Mouse (Mus musculus): Measurements from ENCODE around the gene Cog1. TPM values are rescaled to one million over a fixed set of nuclear protein-coding genes. Genes with fewer than 3 reads are reported as not detected.

Cog1 gene
- polyA plus RNA-seq, 1 experiment from 2014 or later: 20.9 TPM

GRCm38 (mm10) chr11:113632303-113632702 is 16.7 kb upstream of the Cog1 start:
- WGBS: 72% methylated on average over 7 of the region's 7 CpGs
- Histone ChIP-seq H3K4me3 (no peak overlapping the region), H3K9ac (no peak overlapping the region), H3K27me3 (replicated peaks) (peaks cover 7% of the 10 kb centered on the region; the same call in 1 of the 2 replicates), H3K27ac (ENCODE audit: poor library complexity, severe bottlenecking) (no peak overlapping the region), H3K9me3 (replicated peaks) (no peaks in the 10 kb centered on the region), H3K4me2 (no peak overlapping the region), H3K4me1 (replicated peaks) (no peaks in the 10 kb centered on the region), H3K36me3 (no peaks in the 10 kb centered on the region)
- no peak for ATAC-seq (ENCODE audit: insufficient number of reproducible peaks, low FRiP score)

GRCm38 (mm10) chr11:113633398-113633797 is 15.6 kb upstream of the Cog1 start:
- H3K9ac ChIP-seq: no peak overlapping the region
- H3K27me3 ChIP-seq (replicated peaks): peaks cover 7% of the 10 kb centered on the region; the same call in 1 of the 2 replicates
- H3K4me2 ChIP-seq: no peak overlapping the region
- no peaks in the 10 kb centered on the region for H3K4me1 ChIP-seq (replicated peaks)
- ATAC-seq (ENCODE audit: insufficient number of reproducible peaks, low FRiP score): no peak
- H3K4me3 ChIP-seq: no peak overlapping the region
- H3K36me3 ChIP-seq: no peaks in the 10 kb centered on the region
- WGBS: 87% methylated on average over 5 of the region's 5 CpGs
- peaks cover 6% of the 10 kb centered on the region; the same call in 1 of the 2 replicates for H3K9me3 ChIP-seq (replicated peaks)
- no peak overlapping the region for H3K27ac ChIP-seq (ENCODE audit: poor library complexity, severe bottlenecking)

GRCm38 (mm10) chr11:113634699-113635121 is 14.3 kb upstream of the Cog1 start:
- Histone ChIP-seq H3K4me1 (replicated peaks) (no peaks in the 10 kb centered on the region), H3K4me3 (no peak overlapping the region), H3K27ac (ENCODE audit: poor library complexity, severe bottlenecking) (no peak overlapping the region), H3K27me3 (replicated peaks) (peaks cover 2% of the 10 kb centered on the region; the same call in 1 of the 2 replicates), H3K4me2 (no peak overlapping the region), H3K9me3 (replicated peaks) (peaks cover 10% of the 10 kb centered on the region; the same call in 1 of the 2 replicates), H3K9ac (no peak overlapping the region), H3K36me3 (no peaks in the 10 kb centered on the region)
- ATAC-seq (ENCODE audit: insufficient number of reproducible peaks, low FRiP score): no peak
- 67% methylated on average over 10 of the region's 10 CpGs for WGBS

GRCm38 (mm10) chr11:113638680-113639079 is 10.3 kb upstream of the Cog1 start:
- no peak for ATAC-seq (ENCODE audit: insufficient number of reproducible peaks, low FRiP score)
- Histone ChIP-seq H3K27ac (ENCODE audit: poor library complexity, severe bottlenecking) (no peak overlapping the region), H3K4me2 (no peak overlapping the region), H3K36me3 (no peaks in the 10 kb centered on the region), H3K4me3 (no peak overlapping the region), H3K9me3 (replicated peaks) (peaks cover 10% of the 10 kb centered on the region), H3K9ac (no peak overlapping the region), H3K4me1 (replicated peaks) (no peaks in the 10 kb centered on the region), H3K27me3 (replicated peaks) (no peaks in the 10 kb centered on the region)
- 83% methylated on average over 12 of the region's 12 CpGs for WGBS

- Histone ChIP-seq H3K4me3 (no peak overlapping the region), H3K36me3 (no peaks in the 10 kb centered on the region), H3K9ac (no peak overlapping the region), H3K4me1 (replicated peaks) (peaks cover 13% of the 10 kb centered on the region), H3K27me3 (replicated peaks) (no peaks in the 10 kb centered on the region), H3K4me2 (no peak overlapping the region), H3K27ac (ENCODE audit: poor library complexity, severe bottlenecking) (no peak overlapping the region), H3K9me3 (replicated peaks) (peaks cover 3% of the 10 kb centered on the region; the same call in 1 of the 2 replicates)
- no peak for ATAC-seq (ENCODE audit: insufficient number of reproducible peaks, low FRiP score)
- WGBS: 82% methylated on average over 3 of the region's 3 CpGs
These were observed 3.8 kb upstream of the Cog1 start for GRCm38 (mm10) chr11:113645181-113645580.

- Histone ChIP-seq H3K9ac (no peak overlapping the region), H3K36me3 (peaks cover 15% of the 10 kb centered on the region), H3K4me3 (peak overlapping the region; percentile 6; the same call in 1 of the 2 replicates), H3K9me3 (replicated peaks) (0 out of 2 replicates have a peak, but pooled peaks cover 3% of the 10 kb centered on the region), H3K27me3 (replicated peaks) (no peaks in the 10 kb centered on the region), H3K4me1 (replicated peaks) (peaks cover 13% of the 10 kb centered on the region), H3K27ac (ENCODE audit: poor library complexity, severe bottlenecking) (no peak overlapping the region), H3K4me2 (peak overlapping the region; percentile 45)
- ATAC-seq (ENCODE audit: insufficient number of reproducible peaks, low FRiP score): no peak
- WGBS: 3% methylated on average over 15 of the region's 15 CpGs
These were observed 817 bp upstream of the Cog1 start for GRCm38 (mm10) chr11:113648152-113648551.

- Histone ChIP-seq H3K4me3 (peak within 1 kb of the TSS; percentile 93), H3K27me3 (replicated peaks) (no peaks in the 10 kb centered on the region), H3K9ac (peak within 1 kb of the TSS; percentile 98), H3K36me3 (peaks cover 29% of the 10 kb centered on the region), H3K4me2 (peak within 1 kb of the TSS; percentile 79), H3K4me1 (replicated peaks) (peaks cover 13% of the 10 kb centered on the region), H3K9me3 (replicated peaks) (0 out of 2 replicates have a peak, but pooled peaks cover 3% of the 10 kb centered on the region), H3K27ac (ENCODE audit: poor library complexity, severe bottlenecking) (peak within 1 kb of the TSS; percentile 78)
- WGBS: under 1% methylated on average over 91 of the region's 91 CpGs
- peak; percentile 82 for ATAC-seq (ENCODE audit: insufficient number of reproducible peaks, low FRiP score)
These were observed 613 bp downstream of the Cog1 start, which contains the start of gene Slc39a11 for GRCm38 (mm10) chr11:113649353-113650210. Gene Slc39a11, minus strand, starts transcription at chr11:113650079.

GRCm38 (mm10) chr11:113651206-113651906 is 2.4 kb downstream of the Cog1 start:
- H3K9ac ChIP-seq: no peak overlapping the region
- WGBS: 66% methylated on average over 22 of the region's 22 CpGs
- ATAC-seq (ENCODE audit: insufficient number of reproducible peaks, low FRiP score): no peak
- H3K4me3 ChIP-seq: no peak overlapping the region
- H3K27me3 ChIP-seq (replicated peaks): no peaks in the 10 kb centered on the region
- no peak overlapping the region for H3K27ac ChIP-seq (ENCODE audit: poor library complexity, severe bottlenecking)
- peaks cover 13% of the 10 kb centered on the region for H3K4me1 ChIP-seq (replicated peaks)
- H3K9me3 ChIP-seq (replicated peaks): no peaks in the 10 kb centered on the region
- peak overlapping the region; percentile 27 for H3K4me2 ChIP-seq
- peaks cover 47% of the 10 kb centered on the region for H3K36me3 ChIP-seq

GRCm38 (mm10) chr11:113651907-113652273 is 2.9 kb downstream of the Cog1 start:
- Histone ChIP-seq H3K27me3 (replicated peaks) (no peaks in the 10 kb centered on the region), H3K27ac (ENCODE audit: poor library complexity, severe bottlenecking) (no peak overlapping the region), H3K36me3 (peaks cover 52% of the 10 kb centered on the region), H3K9ac (no peak overlapping the region), H3K4me3 (no peak overlapping the region), H3K4me2 (no peak overlapping the region), H3K9me3 (replicated peaks) (no peaks in the 10 kb centered on the region), H3K4me1 (replicated peaks) (peaks cover 13% of the 10 kb centered on the region)
- WGBS: 43% methylated on average over 8 of the region's 8 CpGs
- no peak for ATAC-seq (ENCODE audit: insufficient number of reproducible peaks, low FRiP score)

GRCm38 (mm10) chr11:113652516-113652915 is 3.5 kb downstream of the Cog1 start:
- peaks cover 13% of the 10 kb centered on the region for H3K4me1 ChIP-seq (replicated peaks)
- 87% methylated on average over 6 of the region's 6 CpGs for WGBS
- no peaks in the 10 kb centered on the region for H3K27me3 ChIP-seq (replicated peaks)
- H3K4me3 ChIP-seq: no peak overlapping the region
- H3K9me3 ChIP-seq (replicated peaks): no peaks in the 10 kb centered on the region
- H3K36me3 ChIP-seq: peaks cover 59% of the 10 kb centered on the region
- H3K4me2 ChIP-seq: no peak overlapping the region
- H3K27ac ChIP-seq (ENCODE audit: poor library complexity, severe bottlenecking): no peak overlapping the region
- ATAC-seq (ENCODE audit: insufficient number of reproducible peaks, low FRiP score): no peak
- H3K9ac ChIP-seq: no peak overlapping the region

- no peak overlapping the region for H3K4me2 ChIP-seq
- peaks cover 74% of the 10 kb centered on the region for H3K36me3 ChIP-seq
- no peaks in the 10 kb centered on the region; the same call in 1 of the 2 replicates for H3K4me1 ChIP-seq (replicated peaks)
- H3K27me3 ChIP-seq (replicated peaks): no peaks in the 10 kb centered on the region
- ATAC-seq (ENCODE audit: insufficient number of reproducible peaks, low FRiP score): no peak
- no peaks in the 10 kb centered on the region for H3K9me3 ChIP-seq (replicated peaks)
- H3K9ac ChIP-seq: no peak overlapping the region
- H3K27ac ChIP-seq (ENCODE audit: poor library complexity, severe bottlenecking): no peak overlapping the region
- no peak overlapping the region for H3K4me3 ChIP-seq
- WGBS: 94% methylated on average over 15 of the region's 15 CpGs
These were observed 5.1 kb downstream of the Cog1 start for GRCm38 (mm10) chr11:113654105-113654504.
